Mouse (Mus musculus): ENCODE measurements around the gene Acot11. TPM values are rescaled to one million over a fixed set of nuclear protein-coding genes. Genes with fewer than 3 reads are reported as not detected.

The Acot11 gene
- polyA plus RNA-seq, 1 experiment from 2014 or later: 2.7 TPM

DNA sequence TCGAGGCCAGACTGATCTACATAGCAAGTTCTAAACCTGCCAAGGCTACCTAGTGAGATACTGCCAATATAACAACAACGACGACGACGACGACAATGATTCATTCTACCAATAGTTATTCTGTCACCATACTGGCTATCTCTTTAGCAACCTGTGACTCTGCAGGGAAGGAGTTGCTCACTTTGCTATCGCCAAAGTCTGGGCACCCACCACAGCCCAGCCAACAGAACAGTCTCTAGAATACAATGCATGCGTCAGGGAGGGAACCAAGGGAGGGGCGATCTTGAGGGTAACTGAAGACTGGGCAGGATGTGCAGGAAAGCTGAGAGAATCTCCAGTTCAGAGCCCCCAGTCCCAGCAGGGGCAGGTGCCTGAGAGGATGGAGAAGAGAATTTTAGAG, 32.6 kb upstream of the Acot11 start:
- ATAC-seq (replicated peaks; ENCODE audit: low FRiP score): no peak
- Histone ChIP-seq H3K9ac (peak overlapping the region; percentile 16; the same call in 1 of the 2 replicates), H3K27me3 (peaks cover 4% of the 10 kb centered on the region; the same call in 1 of the 2 replicates), H3K4me1 (peaks cover 55% of the 10 kb centered on the region), H3K4me2 (peak overlapping the region; percentile 100), H3K4me3 (replicated peaks) (peak overlapping the region; percentile 26), H3K9me3 (replicated peaks) (no peaks in the 10 kb centered on the region), H3K27ac (peak overlapping the region; percentile 98; the same call in 1 of the 2 replicates), H3K36me3 (no peaks in the 10 kb centered on the region)
- WGBS: 9% methylated on average over 9 of the region's 9 CpGs

DNA sequence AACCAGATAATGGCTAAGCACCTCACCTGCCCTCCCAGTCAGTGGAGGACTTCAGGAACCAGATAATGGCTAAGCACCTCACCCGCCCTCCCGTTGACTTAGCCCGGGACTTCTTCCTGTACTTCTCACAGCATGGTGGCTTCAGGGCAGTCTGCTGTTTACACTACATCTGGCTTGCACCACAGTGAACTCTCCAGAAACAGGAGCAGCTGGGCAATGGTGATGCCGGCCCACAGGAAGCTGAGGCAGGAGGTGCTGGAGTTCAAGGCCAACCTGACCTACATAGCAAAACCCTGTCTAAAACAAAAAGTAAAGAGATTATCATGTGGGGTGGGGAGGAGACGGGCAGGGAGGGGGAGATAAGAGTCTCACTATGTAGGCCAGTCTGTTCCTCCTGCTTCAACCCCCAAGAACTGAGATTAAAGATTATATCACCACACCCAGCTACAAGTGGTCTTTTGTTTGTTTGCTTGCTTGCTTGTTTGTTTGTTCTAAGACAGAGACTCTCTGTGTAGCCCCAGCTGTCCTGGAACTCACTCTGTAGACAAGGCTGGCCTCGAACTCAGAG, 25.8 kb upstream of the Acot11 start:
- no peak overlapping the region for H3K27ac ChIP-seq
- no peaks in the 10 kb centered on the region for H3K36me3 ChIP-seq
- H3K9me3 ChIP-seq (replicated peaks): no peaks in the 10 kb centered on the region
- no peak overlapping the region for H3K4me2 ChIP-seq
- H3K4me3 ChIP-seq (replicated peaks): no peak overlapping the region
- H3K27me3 ChIP-seq: no peaks in the 10 kb centered on the region
- 62% methylated on average over 6 of the region's 6 CpGs for WGBS
- ATAC-seq (replicated peaks; ENCODE audit: low FRiP score): no peak
- H3K9ac ChIP-seq: no peak overlapping the region
- H3K4me1 ChIP-seq: peaks cover 28% of the 10 kb centered on the region

DNA sequence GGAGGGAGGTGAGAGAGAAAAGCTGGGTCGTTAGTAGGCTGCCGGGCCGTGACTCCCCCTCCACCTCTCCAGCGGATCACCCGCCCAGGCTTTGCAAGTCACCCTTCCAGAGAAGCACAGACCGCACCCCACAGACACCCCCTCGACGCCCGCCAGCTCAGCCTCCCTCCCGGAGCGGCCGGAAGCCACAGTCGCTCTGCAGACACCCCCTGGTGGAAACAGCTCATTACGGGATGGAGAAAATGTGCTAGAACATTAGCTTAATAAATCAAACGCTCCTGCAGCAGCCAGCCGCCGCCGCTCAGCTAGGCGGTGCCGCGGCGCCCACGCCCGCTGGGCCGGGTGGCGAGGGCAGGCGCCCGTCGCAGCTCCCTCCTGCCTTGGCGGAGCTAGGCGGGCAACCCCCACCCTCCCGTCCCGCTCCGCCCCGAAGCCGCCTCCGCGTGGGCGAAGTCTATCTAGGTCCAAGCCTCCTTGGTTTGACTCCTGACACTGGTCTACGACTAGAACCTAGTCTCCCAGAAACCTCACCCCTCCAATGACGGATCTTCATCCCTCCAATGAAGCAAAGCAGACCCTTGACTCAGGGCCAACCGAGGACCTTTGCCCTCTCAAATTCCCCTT, 23.1 kb upstream of the Acot11 start:
- H3K27ac ChIP-seq: peak overlapping the region; percentile 76
- H3K9me3 ChIP-seq (replicated peaks): no peaks in the 10 kb centered on the region
- H3K9ac ChIP-seq: peak overlapping the region; percentile 33
- WGBS: under 1% methylated on average over 42 of the region's 42 CpGs
- H3K4me2 ChIP-seq: peak overlapping the region; percentile 75
- no peaks in the 10 kb centered on the region for H3K36me3 ChIP-seq
- peak; percentile 75 for ATAC-seq (replicated peaks; ENCODE audit: low FRiP score)
- no peaks in the 10 kb centered on the region for H3K27me3 ChIP-seq
- H3K4me3 ChIP-seq (replicated peaks): peak overlapping the region; percentile 37
- H3K4me1 ChIP-seq: peaks cover 28% of the 10 kb centered on the region

DNA sequence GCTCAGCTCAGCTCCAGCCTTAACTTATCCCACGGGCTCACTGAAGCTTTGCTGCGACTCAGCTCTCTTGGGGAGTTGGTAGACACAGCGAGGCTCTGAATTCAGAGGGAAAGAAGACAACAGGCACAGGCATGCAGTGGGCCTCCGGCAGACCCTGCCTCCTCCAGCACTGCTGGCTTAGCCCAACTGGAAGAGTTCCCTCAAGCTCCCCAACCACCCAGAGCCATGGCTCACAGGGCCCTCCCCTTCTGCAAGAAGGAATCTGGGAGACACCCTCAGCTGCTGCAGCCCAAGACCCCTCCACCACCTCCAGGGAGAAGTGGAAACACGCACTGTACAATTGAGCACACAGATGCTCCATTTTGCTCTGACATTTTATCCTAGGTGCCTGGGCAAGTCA, 20.4 kb upstream of the Acot11 start:
- Histone ChIP-seq H3K4me2 (no peak overlapping the region), H3K36me3 (no peaks in the 10 kb centered on the region), H3K27ac (no peak overlapping the region), H3K9me3 (replicated peaks) (no peaks in the 10 kb centered on the region), H3K4me1 (peaks cover 28% of the 10 kb centered on the region), H3K27me3 (no peaks in the 10 kb centered on the region), H3K4me3 (replicated peaks) (no peak overlapping the region), H3K9ac (no peak overlapping the region)
- ATAC-seq (replicated peaks; ENCODE audit: low FRiP score): no peak
- WGBS: 60% methylated on average over 5 of the region's 5 CpGs

DNA sequence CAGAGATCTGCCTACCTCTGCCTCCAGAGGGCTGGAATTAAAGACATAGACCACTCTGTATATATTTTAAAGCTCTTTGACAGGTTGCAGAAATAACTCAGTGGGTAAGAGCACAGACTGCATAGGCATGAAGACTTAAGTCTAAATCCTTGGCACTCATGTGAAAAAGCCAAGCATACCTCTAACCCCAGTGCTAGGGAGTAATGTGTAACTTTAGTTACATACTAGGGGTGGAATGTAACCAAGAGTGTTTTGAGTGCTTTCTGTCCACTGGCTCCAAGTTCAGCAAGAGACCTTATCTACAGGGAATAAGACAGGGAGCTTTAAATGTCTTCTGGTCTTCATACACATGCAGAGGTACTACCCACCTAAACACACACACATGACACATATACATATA, 14.6 kb upstream of the Acot11 start:
- no peak for ATAC-seq (replicated peaks; ENCODE audit: low FRiP score)
- Histone ChIP-seq H3K27me3 (no peaks in the 10 kb centered on the region), H3K4me2 (no peak overlapping the region)

DNA sequence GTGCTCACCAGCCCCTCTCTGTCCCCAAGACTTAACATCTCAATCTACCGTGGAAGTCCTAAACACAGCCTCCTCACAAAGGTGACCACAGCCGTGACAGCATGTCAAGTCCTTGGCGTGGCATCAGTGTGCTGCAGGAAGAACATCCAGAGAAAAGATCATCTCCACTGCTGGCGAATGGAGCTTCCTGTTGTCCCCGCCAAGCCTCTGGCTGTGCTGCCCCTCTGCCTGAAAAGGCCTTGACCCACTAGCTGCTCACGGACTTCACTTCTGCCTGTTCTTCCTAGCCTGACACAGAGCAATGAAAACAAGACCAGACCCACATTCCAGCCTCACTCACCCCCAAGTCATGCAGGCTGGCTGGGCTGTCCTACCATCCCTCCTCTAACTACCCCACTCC, 13.5 kb upstream of the Acot11 start:
- Histone ChIP-seq H3K4me1 (peaks cover 11% of the 10 kb centered on the region), H3K9me3 (replicated peaks) (no peaks in the 10 kb centered on the region), H3K27ac (no peak overlapping the region), H3K4me3 (replicated peaks) (no peak overlapping the region), H3K27me3 (no peaks in the 10 kb centered on the region), H3K9ac (no peak overlapping the region), H3K36me3 (no peaks in the 10 kb centered on the region), H3K4me2 (no peak overlapping the region)
- ATAC-seq (replicated peaks; ENCODE audit: low FRiP score): no peak
- WGBS: 63% methylated on average over 6 of the region's 6 CpGs

More for the DNA sequence above, 14.6 kb upstream of the Acot11 start:
- Histone ChIP-seq H3K4me1 (peaks cover 11% of the 10 kb centered on the region), H3K4me3 (replicated peaks) (no peak overlapping the region), H3K36me3 (no peaks in the 10 kb centered on the region), H3K9ac (no peak overlapping the region), H3K9me3 (replicated peaks) (no peaks in the 10 kb centered on the region), H3K27ac (no peak overlapping the region)

DNA sequence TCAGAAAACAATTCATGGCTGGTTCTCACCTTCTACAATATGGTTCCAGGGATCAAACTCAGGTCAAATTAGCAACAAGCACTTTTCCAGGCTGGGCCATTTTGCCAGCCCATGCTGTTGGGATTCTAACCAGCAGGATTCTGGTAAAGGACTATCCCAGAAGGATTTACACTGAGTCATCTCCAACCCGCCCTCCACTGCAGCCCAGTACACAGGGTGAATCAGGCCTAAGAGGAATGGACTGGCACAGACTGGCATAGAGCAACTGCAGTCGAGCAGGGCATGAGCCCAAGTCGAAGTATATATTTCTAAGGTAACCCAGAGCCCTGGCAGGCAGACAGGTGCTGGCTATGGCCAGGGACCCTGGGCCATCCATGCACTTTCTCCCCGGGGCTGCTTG, 12.2 kb upstream of the Acot11 start:
- Histone ChIP-seq H3K4me3 (replicated peaks) (no peak overlapping the region), H3K27me3 (no peaks in the 10 kb centered on the region), H3K4me2 (no peak overlapping the region), H3K4me1 (peaks cover 11% of the 10 kb centered on the region), H3K9ac (no peak overlapping the region), H3K9me3 (replicated peaks) (no peaks in the 10 kb centered on the region), H3K36me3 (no peaks in the 10 kb centered on the region), H3K27ac (no peak overlapping the region)
- WGBS: 81% methylated on average over 4 of the region's 4 CpGs
- no peak for ATAC-seq (replicated peaks; ENCODE audit: low FRiP score)

DNA sequence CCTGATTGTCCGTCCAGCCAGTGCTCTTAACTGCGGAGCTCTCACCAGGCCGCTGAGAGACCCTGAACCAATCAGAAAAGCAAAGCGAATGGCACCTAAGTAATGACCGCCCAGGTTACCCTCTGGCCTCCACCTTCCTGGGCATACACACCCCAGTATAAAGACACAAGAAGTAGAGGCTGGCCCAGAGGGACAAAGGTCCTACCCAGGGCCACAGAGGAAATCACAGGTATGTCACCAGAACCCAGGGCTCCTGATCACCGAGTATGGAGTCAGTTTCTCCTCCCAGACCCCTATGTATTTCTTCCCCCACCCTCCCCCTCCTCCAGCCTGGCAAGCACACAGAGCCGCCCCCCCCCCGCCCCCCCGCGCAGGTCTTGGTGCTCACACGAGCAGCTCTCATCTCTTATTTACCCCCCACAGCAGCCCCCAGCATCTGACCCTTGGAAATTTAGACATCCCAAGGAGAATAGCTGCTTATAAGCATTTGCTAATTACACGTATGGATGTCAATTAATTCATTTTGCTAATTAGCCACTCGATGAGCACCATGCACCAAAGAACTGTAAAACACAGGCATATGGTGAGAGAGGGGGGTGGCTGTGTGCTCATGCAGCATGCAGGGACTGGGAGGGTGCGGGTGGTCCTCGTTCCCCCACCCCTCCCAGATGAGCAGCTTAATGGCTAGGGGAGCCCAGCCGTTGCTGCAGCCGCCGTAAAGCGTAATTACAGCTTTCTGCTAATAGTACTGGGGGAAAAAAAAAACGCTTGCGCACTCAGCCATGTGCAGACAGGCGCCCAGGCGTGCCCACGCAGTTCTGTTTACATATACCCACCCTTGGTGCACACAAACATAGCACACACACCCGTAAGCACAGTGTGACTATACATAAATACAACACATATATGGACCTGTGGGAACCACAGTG, 10.9 kb upstream of the Acot11 start:
- ATAC-seq (replicated peaks; ENCODE audit: low FRiP score): 0 out of 2 replicates have a peak, but pooled peaks have one; percentile 37
- peaks cover 11% of the 10 kb centered on the region for H3K4me1 ChIP-seq
- no peaks in the 10 kb centered on the region for H3K27me3 ChIP-seq
- H3K4me3 ChIP-seq (replicated peaks): no peak overlapping the region
- 41% methylated on average over 24 of the region's 25 CpGs for WGBS
- H3K27ac ChIP-seq: no peak overlapping the region
- H3K4me2 ChIP-seq: peak overlapping the region; percentile 36; the same call in 1 of the 2 replicates
- H3K9me3 ChIP-seq (replicated peaks): no peaks in the 10 kb centered on the region
- no peak overlapping the region for H3K9ac ChIP-seq
- H3K36me3 ChIP-seq: no peaks in the 10 kb centered on the region

DNA sequence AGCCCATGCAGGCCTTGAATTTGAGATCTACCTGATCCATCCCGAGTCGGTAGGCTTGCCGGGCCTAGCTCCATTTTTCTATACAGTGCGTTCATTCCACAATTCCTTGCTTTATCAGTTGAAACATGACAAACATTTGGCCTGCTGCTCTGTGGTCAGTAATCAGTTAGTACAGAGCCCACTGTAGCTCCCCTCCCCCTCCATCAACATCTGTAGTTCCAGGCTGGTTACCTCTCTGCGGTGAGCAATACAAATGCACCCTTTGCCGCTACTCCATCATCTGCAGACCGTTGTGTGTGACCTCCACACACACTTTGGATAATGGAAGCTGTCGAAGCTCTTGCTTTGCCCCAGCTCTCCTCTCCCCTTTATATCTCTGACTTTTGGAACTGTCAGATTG, 6.4 kb upstream of the Acot11 start:
- Histone ChIP-seq H3K9ac (no peak overlapping the region), H3K27ac (no peak overlapping the region), H3K9me3 (replicated peaks) (0 out of 2 replicates have a peak, but pooled peaks cover 5% of the 10 kb centered on the region), H3K36me3 (no peaks in the 10 kb centered on the region), H3K4me3 (replicated peaks) (no peak overlapping the region), H3K27me3 (no peaks in the 10 kb centered on the region), H3K4me1 (peaks cover 10% of the 10 kb centered on the region), H3K4me2 (no peak overlapping the region)
- no peak for ATAC-seq (replicated peaks; ENCODE audit: low FRiP score)
- WGBS: 95% methylated on average over 8 of the region's 8 CpGs

DNA sequence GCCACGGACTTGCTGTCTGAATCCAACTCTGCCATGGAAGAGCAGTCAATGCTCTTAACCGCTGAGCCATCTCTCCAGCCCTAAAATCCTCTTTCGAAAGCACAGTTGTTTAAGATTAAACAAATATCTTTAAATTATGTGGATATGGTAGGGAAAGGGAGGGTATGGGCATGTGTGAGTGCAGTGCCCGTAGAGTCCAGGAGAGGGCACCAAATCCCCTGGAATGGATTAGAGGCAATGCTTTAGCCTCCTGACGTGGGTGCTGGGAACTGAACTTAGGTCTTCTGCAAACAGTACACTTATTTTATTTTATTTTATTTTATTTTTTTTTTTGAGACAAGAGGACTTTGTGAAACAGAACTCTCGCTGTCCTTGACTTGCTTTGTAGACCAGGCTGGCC, 5.2 kb upstream of the Acot11 start:
- WGBS: 92% methylated on average over 6 of the region's 6 CpGs
- peaks cover 4% of the 10 kb centered on the region for H3K4me1 ChIP-seq
- H3K27me3 ChIP-seq: 0 out of 2 replicates have a peak, but pooled peaks cover 6% of the 10 kb centered on the region
- H3K4me2 ChIP-seq: no peak overlapping the region
- 0 out of 2 replicates have a peak, but pooled peaks cover 5% of the 10 kb centered on the region for H3K9me3 ChIP-seq (replicated peaks)
- no peak overlapping the region for H3K27ac ChIP-seq
- H3K9ac ChIP-seq: no peak overlapping the region
- H3K36me3 ChIP-seq: no peaks in the 10 kb centered on the region
- no peak for ATAC-seq (replicated peaks; ENCODE audit: low FRiP score)
- no peak overlapping the region for H3K4me3 ChIP-seq (replicated peaks)

DNA sequence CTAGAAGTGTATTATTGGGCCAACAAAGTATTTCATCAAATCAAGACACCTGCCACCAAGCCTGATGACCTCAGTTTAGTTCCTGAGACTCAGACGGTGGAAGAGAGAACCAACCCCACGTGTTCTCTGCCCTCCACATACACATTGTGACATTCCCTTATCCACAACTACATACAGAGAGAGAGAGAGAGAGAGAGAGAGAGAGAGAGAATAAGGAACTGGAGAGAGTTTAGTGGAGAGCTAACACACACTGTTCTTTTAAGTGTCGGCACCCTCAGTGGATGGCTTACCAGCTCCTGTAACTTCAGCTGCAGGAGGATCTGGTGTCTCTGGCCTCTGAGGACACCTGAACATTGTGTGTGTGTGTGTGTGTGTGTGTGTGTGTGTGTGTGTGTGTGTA, 2.5 kb upstream of the Acot11 start:
- 0 out of 2 replicates have a peak, but pooled peaks cover 5% of the 10 kb centered on the region for H3K9me3 ChIP-seq (replicated peaks)
- H3K27me3 ChIP-seq: peaks cover 18% of the 10 kb centered on the region
- H3K27ac ChIP-seq: no peak overlapping the region
- 65% methylated on average over 3 of the region's 3 CpGs for WGBS
- H3K36me3 ChIP-seq: no peaks in the 10 kb centered on the region
- H3K4me2 ChIP-seq: no peak overlapping the region
- no peak overlapping the region for H3K9ac ChIP-seq
- no peak overlapping the region for H3K4me3 ChIP-seq (replicated peaks)
- ATAC-seq (replicated peaks; ENCODE audit: low FRiP score): no peak
- peaks cover 13% of the 10 kb centered on the region for H3K4me1 ChIP-seq

DNA sequence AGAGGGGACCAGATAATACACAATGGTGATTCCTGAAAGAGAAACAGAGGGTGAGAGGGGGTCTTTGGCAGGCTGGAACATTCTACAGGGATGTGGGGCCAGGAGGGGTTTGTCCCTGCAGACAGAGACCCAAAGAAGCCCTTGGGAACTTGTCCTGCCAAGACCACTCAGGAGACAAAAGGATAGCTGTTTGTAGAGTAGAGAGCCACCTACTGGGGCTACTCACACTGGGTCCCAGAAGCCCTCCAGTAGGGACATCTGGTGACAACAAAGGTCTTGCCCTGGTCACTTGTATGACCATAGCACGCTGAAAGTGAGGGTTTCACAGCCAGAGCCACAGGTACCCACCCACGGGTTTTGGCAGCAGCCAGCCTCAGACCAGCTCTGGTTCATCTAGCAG, 1.1 kb upstream of the Acot11 start:
- H3K27me3 ChIP-seq: peaks cover 18% of the 10 kb centered on the region
- H3K9ac ChIP-seq: no peak overlapping the region
- H3K27ac ChIP-seq: no peak overlapping the region
- H3K4me1 ChIP-seq: peaks cover 13% of the 10 kb centered on the region
- WGBS: 47% methylated on average over 2 of the region's 2 CpGs
- 0 out of 2 replicates have a peak, but pooled peaks cover 5% of the 10 kb centered on the region for H3K9me3 ChIP-seq (replicated peaks)
- ATAC-seq (replicated peaks; ENCODE audit: low FRiP score): no peak
- no peak overlapping the region for H3K4me3 ChIP-seq (replicated peaks)
- H3K36me3 ChIP-seq: no peaks in the 10 kb centered on the region
- no peak overlapping the region for H3K4me2 ChIP-seq
